Mouse (Mus musculus) megakaryocyte-erythroid progenitor cell, adult 5-6 weeks (primary cell): ENCODE measurements around the gene Ano7. TPM values are rescaled to one million over a fixed set of nuclear protein-coding genes. Genes with fewer than 3 reads are reported as not detected.
A peak's percentile ranks its signal among the peaks of the same experiment; 100 is the strongest.
"Not testable (repeated sequence)": the region's sequence is repeated elsewhere in the genome, so short reads cannot be mapped to it uniquely, and the experiment has no call there.

Experiments used
- ATAC-seq: replicated peaks from 2 replicates; pipeline ENCODE4 v1.8.0; 2016; ENCODE audit warnings: mild to moderate bottlenecking, inconsistent platforms; ENCODE audit not compliant: severe bottlenecking, poor library complexity, low FRiP score, low TSS enrichment
- total RNA-seq, 2 experiments: library from RNA; stranded (forward) in 1 of 2; stranded (reverse) in 1 of 2; fragments of 200-1000, 215-1000 nt in 1 of 2; fragments of >200 nt in 1 of 2; fragmentation: Nextera tagmentation in 1 of 2; gene quantifications; 2 replicates each; pipeline ENCODE4 v1.2.3; 2014 to 2017

The Ano7 gene
- total RNA-seq, 2 experiments from 2014 or later: 0.37 TPM; not detected in 1

- peak; percentile 83 for ATAC-seq
Measured at GRCm38 (mm10) chr1:93444405-93445110, 70.8 kb downstream of the Ano7 start.

GRCm38 (mm10) chr1:93445111-93445821, 71.5 kb downstream of the Ano7 start:
- ATAC-seq: peak; percentile 85

DNA sequence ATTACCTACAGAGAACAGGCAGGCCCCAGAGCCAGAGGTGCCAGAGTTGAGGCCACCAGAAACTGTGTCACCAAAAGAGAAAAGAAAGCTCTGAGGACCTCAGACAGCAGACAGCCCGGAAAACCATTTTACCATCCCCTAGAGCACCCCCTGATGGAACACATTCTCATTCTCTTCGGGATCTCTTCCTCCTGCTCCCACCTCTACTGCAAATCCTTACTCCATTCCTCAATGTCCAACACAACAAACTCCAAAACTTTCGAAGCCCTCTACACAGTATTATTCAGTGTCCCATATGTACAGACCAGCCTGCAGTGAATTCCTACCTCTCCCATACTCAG, 72.1 kb downstream of the Ano7 start:
- ATAC-seq: peak; percentile 39

- not testable (repeated sequence) for ATAC-seq
Measured at GRCm38 (mm10) chr1:93450118-93450517, 76.4 kb downstream of the Ano7 start.

GRCm38 (mm10) chr1:93453721-93454255, 80.1 kb downstream of the Ano7 start:
- no peak for ATAC-seq

Other genes with a start within 250 kb of the Ano7 start
- gene Agxt, start 238.7 kb upstream of the Ano7 start, total RNA-seq (2014; fragmentation: Nextera tagmentation): not detected in 2 replicates
- not detected in 2 replicates for gene Agxt, start 238.7 kb upstream of the Ano7 start, total RNA-seq (2017)
- not detected in 2 replicates for gene 2310007B03Rik, start 213.0 kb upstream of the Ano7 start, total RNA-seq (2014; fragmentation: Nextera tagmentation)
- gene 2310007B03Rik, start 213.0 kb upstream of the Ano7 start, total RNA-seq (2017): not detected in 2 replicates
- gene Crocc2, start 205.2 kb upstream of the Ano7 start, total RNA-seq (2014; fragmentation: Nextera tagmentation): not detected in 2 replicates
- not detected in 2 replicates for gene Crocc2, start 205.2 kb upstream of the Ano7 start, total RNA-seq (2017)
- 0.27 TPM in 1 of 2 replicates, not detected in the other for gene Sned1, start 138.1 kb upstream of the Ano7 start, total RNA-seq (2014; fragmentation: Nextera tagmentation)
- not detected in 2 replicates for gene Sned1, start 138.1 kb upstream of the Ano7 start, total RNA-seq (2017)
- gene Mterf4, start 68.0 kb upstream of the Ano7 start, total RNA-seq (2014; fragmentation: Nextera tagmentation): 16.7 and 20.3 TPM in 2 replicates
- gene Mterf4, start 68.0 kb upstream of the Ano7 start, total RNA-seq (2017): 23.6 and 29.4 TPM in 2 replicates
- 30.1 and 33.7 TPM in 2 replicates for gene Ppp1r7, start 31.1 kb upstream of the Ano7 start, total RNA-seq (2014; fragmentation: Nextera tagmentation)
- gene Ppp1r7, start 31.1 kb upstream of the Ano7 start, total RNA-seq (2017): 34.3 and 50.2 TPM in 2 replicates
- gene Pask, start 30.4 kb upstream of the Ano7 start, total RNA-seq (2014; fragmentation: Nextera tagmentation): 19.3 and 25.5 TPM in 2 replicates
- gene Pask, start 30.4 kb upstream of the Ano7 start, total RNA-seq (2017): 12.5 and 24.5 TPM in 2 replicates
- gene Hdlbp, start 104.9 kb downstream of the Ano7 start, total RNA-seq (2014; fragmentation: Nextera tagmentation): 121 and 153 TPM in 2 replicates
- gene Hdlbp, start 104.9 kb downstream of the Ano7 start, total RNA-seq (2017): 76.8 and 113 TPM in 2 replicates
- 3.0 and 8.4 TPM in 2 replicates for gene Farp2, start 138.1 kb downstream of the Ano7 start, total RNA-seq (2014; fragmentation: Nextera tagmentation)
- gene Farp2, start 138.1 kb downstream of the Ano7 start, total RNA-seq (2017): 2.0 and 2.2 TPM in 2 replicates